In the genomic region with DNA sequence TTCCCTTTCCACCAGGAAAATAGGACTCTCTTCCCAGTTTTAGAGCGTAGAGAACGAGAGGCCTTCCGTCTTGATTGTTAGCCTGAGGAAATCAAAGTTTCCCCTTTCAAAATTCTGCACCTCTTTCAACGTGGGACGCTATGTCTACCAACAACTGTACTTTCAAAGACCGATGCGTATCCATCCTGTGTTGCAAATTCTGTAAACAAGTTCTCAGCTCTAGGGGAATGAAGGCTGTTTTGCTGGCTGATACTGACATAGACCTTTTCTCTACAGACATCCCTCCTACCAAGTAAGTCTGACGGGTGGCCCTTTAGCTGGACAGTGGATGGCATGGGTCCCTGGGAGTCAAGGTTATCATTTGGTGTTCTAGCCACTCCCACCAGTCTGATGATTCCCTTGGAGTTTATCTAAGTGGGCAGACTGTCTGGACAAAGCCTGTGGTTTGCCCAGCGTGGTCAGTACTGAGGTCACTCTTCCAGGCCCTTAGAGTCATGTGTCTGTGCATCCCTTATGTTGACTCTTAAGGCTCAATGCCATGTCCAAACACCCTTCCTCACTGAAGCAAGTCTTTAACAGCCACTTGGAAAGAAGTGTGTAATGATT, we compare ENCODE assay signal across 8 mouse cellular contexts. TPM values are rescaled to one million over a fixed set of nuclear protein-coding genes. Genes with fewer than 3 reads are reported as not detected.
DNase-seq lines count a peak whose midpoint lies in the region; ATAC-seq and TF ChIP-seq lines count a peak whose summit lies in the region.

No protein-coding gene starts in this region.

- H3K79me2 ChIP-seq in MEL (ENCODE audit: control insufficient read depth, insufficient read depth, low read length, poor library complexity), result peaks cover 48% of the 10 kb centered on the region

- no peak for TF ChIP-seq CTCF in MEL (IDR thresholded peaks at IDR 0.05 in 2 of 3, conservative IDR thresholded peaks at IDR 0.05 in 1 of 3; ENCODE audit: control insufficient read depth in 1 of 3, insufficient read depth in 1 of 3, low read depth in 2 of 3, low read length in 3 of 3, poor library complexity in 1 of 3, severe bottlenecking in 1 of 3)
- no peak for TF ChIP-seq CTCF in liver, postnatal 0 days (IDR thresholded peaks at IDR 0.05; ENCODE audit: low read depth)

- TF ChIP-seq RAD21 in MEL (IDR thresholded peaks at IDR 0.05; ENCODE audit: low read depth, low read length), result no peak

- no peaks in the 10 kb centered on the region for H3K9me3 ChIP-seq in heart, embryonic 13.5 days
- H3K9me3 ChIP-seq in MEL (replicated peaks; ENCODE audit: insufficient read depth, low read length), result no peaks in the 10 kb centered on the region
- no peaks in the 10 kb centered on the region for H3K9me3 ChIP-seq in heart, embryonic 15.5 days (replicated peaks)
- no peaks in the 10 kb centered on the region for H3K9me3 ChIP-seq in liver, postnatal 0 days (ENCODE audit: low read length)

- DNase-seq in heart, postnatal 14 days, result no peak
- DNase-seq in MEL (ENCODE audit: low read depth, low spot score), result peak; percentile 54
- peak; percentile 19 for DNase-seq in liver, postnatal 0 days
- no peak for DNase-seq in urinary bladder, postnatal 25 days (ENCODE audit: low spot score)
- DNase-seq in layer of hippocampus, postnatal 36 days, result no peak
- no peak for DNase-seq in frontal cortex, adult 2 months (ENCODE audit: extremely low spot score in 1 of 2, low spot score in 1 of 2)

- no peaks in the 10 kb centered on the region for H3K36me3 ChIP-seq in heart, embryonic 13.5 days
- H3K36me3 ChIP-seq in MEL (ENCODE audit: control insufficient read depth in 1 of 2, insufficient read depth in 2 of 2, low read length in 2 of 2), result peaks cover 0 to 23% of the 10 kb centered on the region in 2 experiments; a peak in 2 of 4 replicates
- H3K36me3 ChIP-seq in heart, embryonic 15.5 days, result no peaks in the 10 kb centered on the region
- H3K36me3 ChIP-seq in liver, postnatal 0 days (replicated peaks; ENCODE audit: insufficient read depth, low read length), result 0 out of 2 replicates have a peak, but pooled peaks cover 3% of the 10 kb centered on the region

- TF ChIP-seq POLR2A in MEL (IDR thresholded peaks at IDR 0.05; ENCODE audit: control insufficient read depth in 1 of 2, insufficient read depth in 1 of 2, low read depth in 1 of 2, low read length in 2 of 2, poor library complexity in 1 of 2), result no peak

- H3K4me1 ChIP-seq in heart, embryonic 13.5 days, result peaks cover 35% of the 10 kb centered on the region
- peaks cover 0 to 12% of the 10 kb centered on the region in 2 experiments; a peak in 2 of 4 replicates for H3K4me1 ChIP-seq in MEL (ENCODE audit: control insufficient read depth in 1 of 2, insufficient read depth in 2 of 2, low read length in 2 of 2)
- peaks cover 31% of the 10 kb centered on the region for H3K4me1 ChIP-seq in heart, embryonic 15.5 days (replicated peaks)
- peaks cover 38% of the 10 kb centered on the region for H3K4me1 ChIP-seq in liver, postnatal 0 days (ENCODE audit: insufficient read depth)

- H3K4me3 ChIP-seq in heart, embryonic 13.5 days, result peak overlapping the region; percentile 93
- H3K4me3 ChIP-seq in MEL (ENCODE audit: control insufficient read depth in 1 of 2, insufficient read depth in 1 of 2, low read depth in 2 of 2, low read length in 2 of 2), result peak overlapping the region; percentile 75 to 98
- peak overlapping the region; percentile 80 for H3K4me3 ChIP-seq in heart, embryonic 15.5 days
- H3K4me3 ChIP-seq in liver, postnatal 0 days (ENCODE audit: low read depth, low read length), result peak overlapping the region; percentile 75

- intact Hi-C loops in heart, postnatal 14 days (cut with DNase I), result loop anchor here (2.0 to 5.0 kb wide), 3 partner anchors 22 to 166 kb away; no protein-coding TSS in a partner anchor

- WGBS in heart, embryonic 13.5 days, result under 1% methylated on average over 9 of the region's 9 CpGs
- WGBS in heart, embryonic 15.5 days, result under 1% methylated on average over 9 of the region's 9 CpGs
- 1% methylated on average over 9 of the region's 9 CpGs for WGBS in liver, postnatal 0 days (ENCODE audit: insufficient replicate concordance)

- H3K27me3 ChIP-seq in heart, embryonic 13.5 days (replicated peaks), result no peaks in the 10 kb centered on the region
- H3K27me3 ChIP-seq in MEL (ENCODE audit: control insufficient read depth in 1 of 2, insufficient read depth in 2 of 2, low read length in 2 of 2), result no peaks in the 10 kb centered on the region
- no peaks in the 10 kb centered on the region for H3K27me3 ChIP-seq in heart, embryonic 15.5 days
- H3K27me3 ChIP-seq in liver, postnatal 0 days (ENCODE audit: insufficient read depth, low read length), result no peaks in the 10 kb centered on the region

- peak overlapping the region; percentile 94 for H3K27ac ChIP-seq in heart, embryonic 13.5 days (replicated peaks)
- H3K27ac ChIP-seq in MEL (ENCODE audit: control insufficient read depth, low read depth, low read length), result peak overlapping the region; percentile 94
- H3K27ac ChIP-seq in heart, embryonic 15.5 days, result peak overlapping the region; percentile 89
- peak overlapping the region; percentile 87 for H3K27ac ChIP-seq in liver, postnatal 0 days (ENCODE audit: low read depth)

- peak overlapping the region; percentile 88 for H3K9ac ChIP-seq in heart, embryonic 13.5 days
- peak overlapping the region; percentile 87 for H3K9ac ChIP-seq in MEL (ENCODE audit: control insufficient read depth, low read depth, low read length, poor library complexity, severe bottlenecking)
- H3K9ac ChIP-seq in heart, embryonic 15.5 days, result peak overlapping the region; percentile 69
- H3K9ac ChIP-seq in liver, postnatal 0 days (replicated peaks), result peak overlapping the region; percentile 61

- H3K4me2 ChIP-seq in heart, embryonic 13.5 days, result peak overlapping the region; percentile 96
- H3K4me2 ChIP-seq in heart, embryonic 15.5 days, result peak overlapping the region; percentile 92
- H3K4me2 ChIP-seq in liver, postnatal 0 days (ENCODE audit: low read depth, low read length), result peak overlapping the region; percentile 97

- no peak for ATAC-seq in heart, embryonic 13.5 days (ENCODE audit: extremely low read depth, insufficient number of reproducible peaks, low FRiP score, low TSS enrichment)
- ATAC-seq in heart, embryonic 15.5 days (replicated peaks; ENCODE audit: insufficient number of reproducible peaks, insufficient read depth, low FRiP score, low read depth), result no peak
- no peak for ATAC-seq in liver, postnatal 0 days

- TF ChIP-seq EP300 in MEL (IDR thresholded peaks at IDR 0.05; ENCODE audit: low read depth in 1 of 2, low read length in 2 of 2), result no peak
- TF ChIP-seq EP300 in liver, postnatal 0 days (IDR thresholded peaks at IDR 0.05; ENCODE audit: low read depth), result no peak

TF ChIP-seq in MEL, 35 proteins besides CTCF, POLR2A, EP300 and RAD21:
- TF ChIP-seq KAT2A (conservative IDR thresholded peaks at IDR 0.05; ENCODE audit: low read depth, low read length), result 0 out of 2 replicates have a peak, but pooled peaks have one; percentile 8
- peak; percentile 33; the same call in 1 of the 2 replicates for TF ChIP-seq TAL1 (IDR thresholded peaks at IDR 0.05; ENCODE audit: low read length)
- 0 out of 2 replicates have a peak, but pooled peaks have one; percentile 33 for TF ChIP-seq CHD1 (IDR thresholded peaks at IDR 0.05; ENCODE audit: low read depth, low read length)
- no peak for TF ChIP-seq SMC3 (IDR thresholded peaks at IDR 0.05; ENCODE audit: low read depth, low read length)

RNA-seq across cellular contexts. Expression of a gene that starts 1.0 kb away (rescaled TPM):
- 2.4 and 3.1 TPM in 2 replicates for polyA plus RNA-seq in heart, embryonic 13.5 days (2015; fragmentation: Nextera tagmentation; extraction: Ambion mirVana)
- under 1 TPM; 0.83 to 0.93 TPM for total RNA-seq in heart, postnatal 14 days (2021)
- 8.1 and 8.2 TPM in 2 replicates for total RNA-seq in MEL (2012; rRNA removed)
- polyA plus RNA-seq in MEL (2012; ENCODE audit: insufficient read depth in 1 of 2, insufficient read length in 2 of 2, low read depth in 1 of 2, low replicate concordance in 2 of 2, missing spikeins in 1 of 2), result 1 to 10 TPM in 1 of 2 experiments, not detected in 1; 8.8 TPM
- 2.4 and 2.7 TPM in 2 replicates for polyA plus RNA-seq in heart, embryonic 15.5 days (2015; fragmentation: Nextera tagmentation; extraction: Ambion mirVana)
- polyA plus RNA-seq in liver, postnatal 0 days (2015; fragmentation: Nextera tagmentation; extraction: Ambion mirVana), result 1.2 and 1.5 TPM in 2 replicates
- 1 to 10 TPM; 1.4 TPM for total RNA-seq in layer of hippocampus, postnatal 36 days (2021)
- polyA plus RNA-seq in frontal cortex, adult 2 months (2012; rRNA removed), result 0.90 TPM in 2 replicates

RNA-seq across cellular contexts. Expression of a gene that starts 1.5 kb away (rescaled TPM):
- 13.2 and 15.8 TPM in 2 replicates for polyA plus RNA-seq in heart, embryonic 13.5 days (2015; fragmentation: Nextera tagmentation; extraction: Ambion mirVana)
- 10 to 100 TPM; 25.0 to 29.4 TPM for total RNA-seq in heart, postnatal 14 days (2021)
- 9.0 and 10.0 TPM in 2 replicates for total RNA-seq in MEL (2012; rRNA removed)
- polyA plus RNA-seq in MEL (2012; ENCODE audit: insufficient read depth in 1 of 2, insufficient read length in 2 of 2, low read depth in 1 of 2, low replicate concordance in 2 of 2, missing spikeins in 1 of 2), result 10 to 100 TPM in 1 of 2 experiments, not detected in 1; 25.3 TPM
- 10.0 and 15.8 TPM in 2 replicates for polyA plus RNA-seq in heart, embryonic 15.5 days (2015; fragmentation: Nextera tagmentation; extraction: Ambion mirVana)
- polyA plus RNA-seq in liver, postnatal 0 days (2015; fragmentation: Nextera tagmentation; extraction: Ambion mirVana), result 4.1 TPM in 2 replicates
- 10 to 100 TPM; 75.2 to 89.9 TPM for total RNA-seq in layer of hippocampus, postnatal 36 days (2021)
- polyA plus RNA-seq in frontal cortex, adult 2 months (2012; rRNA removed), result 42.7 and 48.4 TPM in 2 replicates

Comparison
In these comparisons a context has a peak if more than half of its experiments do, and no peak if none do; other contexts are left out.
1. DNase-seq: peak in MEL (single experiment) and liver, postnatal 0 days (single experiment); none in heart, postnatal 14 days (0 of 2), urinary bladder, postnatal 25 days (single experiment), layer of hippocampus, postnatal 36 days (0 of 2) and frontal cortex, adult 2 months (0 of 2).
2. Peak in every context shown above with its lines, with median percentiles within 50 percentile points of each other: H3K27ac ChIP-seq, H3K4me2 ChIP-seq, H3K4me3 ChIP-seq and H3K9ac ChIP-seq.